Mouse (Mus musculus) left cerebral cortex, adult 6 months (tissue): ENCODE results near the gene Ada. TPM values are rescaled to one million over a fixed set of nuclear protein-coding genes. Genes with fewer than 3 reads are reported as not detected.

Source experiments
- long read RNA-seq, 2 experiments: library from polyadenylated mRNA; unstranded; transcript quantifications; one replicate each; pipeline ENCODE4 v2.0.0; 2019 to 2020
- polyA plus RNA-seq: library from polyadenylated mRNA; unstranded; fragments of <200 nt; fragmentation: Nextera tagmentation; gene quantifications from 2 replicates; pipeline ENCODE4 v1.2.3, GENCODE M21; 2021

Ada gene
- 0.25 and 0.42 TPM in 2 replicates for polyA plus RNA-seq
- long read RNA-seq, experiment 1, partial matches to known transcripts, result 1 of 3 reads
- long read RNA-seq, experiment 1, other reads (novel, unspliced or antisense), result 0 of 3 reads
- long read RNA-seq, experiment 2, partial matches to known transcripts, result 0 of 4 reads
- long read RNA-seq, experiment 2, other reads (novel, unspliced or antisense), result 1 of 4 reads

DNA sequence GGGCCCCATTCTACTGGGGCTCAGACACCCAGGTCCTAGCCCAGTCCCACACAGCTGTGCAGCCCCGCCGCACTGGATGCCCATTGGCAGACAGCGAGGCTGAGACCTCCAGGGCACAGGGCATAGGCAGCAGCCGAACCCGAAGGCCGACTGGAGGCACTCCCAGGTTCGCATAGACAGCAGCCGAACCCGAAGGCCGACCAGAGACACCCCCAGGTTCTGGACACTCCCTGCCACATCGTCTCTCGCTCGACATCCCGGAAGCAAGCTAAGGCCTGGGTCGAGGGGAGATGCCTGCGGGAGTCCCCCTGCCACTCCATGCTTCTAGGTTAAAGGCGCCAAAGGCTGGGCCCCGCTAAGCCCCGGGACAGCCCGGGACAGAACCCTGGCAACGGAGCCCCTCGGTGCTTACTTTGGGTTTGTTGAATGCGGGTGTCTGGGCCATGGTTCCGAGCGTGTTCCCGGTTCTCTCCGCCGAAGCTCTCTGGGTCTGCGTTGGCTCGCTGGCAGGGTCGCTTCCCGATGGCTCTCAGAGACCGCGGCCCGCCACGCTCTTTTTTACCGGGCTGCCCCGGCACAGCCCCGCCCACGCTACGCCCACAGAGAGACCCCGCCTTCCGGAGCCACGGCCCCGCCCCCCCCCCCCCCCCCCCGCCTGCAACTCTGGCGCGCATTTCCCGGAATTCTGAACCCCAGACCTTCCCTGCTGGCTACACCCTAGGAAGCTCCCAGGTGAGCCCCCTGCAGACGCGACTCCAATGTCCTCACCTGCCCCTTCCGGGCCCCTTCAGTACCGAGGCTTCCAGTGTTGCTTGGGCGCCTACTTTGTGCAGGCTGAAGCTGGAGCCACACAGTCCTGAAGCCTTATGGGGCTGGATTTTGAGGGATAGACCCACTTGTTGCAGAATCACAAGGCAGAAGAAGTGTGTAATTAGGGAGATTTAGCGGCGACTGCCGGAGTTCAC, at the start of gene Ada:
Gene Ada, minus strand, starts transcription at position 593 of the 965 bp plus-strand sequence.

Other genes with a start within 250 kb of the Ada start
- not detected in 2 replicates for gene Hnf4a, start 243.4 kb downstream of the Ada start, polyA plus RNA-seq
- 32.5 and 36.4 TPM in 2 replicates for gene Ttpal, start 147.9 kb downstream of the Ada start, polyA plus RNA-seq
- 31.1 and 48.0 TPM in 2 replicates for gene Serinc3, start 105.1 kb downstream of the Ada start, polyA plus RNA-seq
- 258 and 346 TPM in 2 replicates for gene Pkig, start 91.9 kb downstream of the Ada start, polyA plus RNA-seq
- gene Ccn5, start 70.6 kb upstream of the Ada start, polyA plus RNA-seq, result 0.38 TPM in 1 of 2 replicates, not detected in the other
- 0.11 and 0.23 TPM in 2 replicates for gene Kcnk15, start 103.4 kb upstream of the Ada start, polyA plus RNA-seq
- gene Rims4, start 168.4 kb upstream of the Ada start, polyA plus RNA-seq, result 6.7 and 16.7 TPM in 2 replicates
- gene Ywhab, start 244.7 kb upstream of the Ada start, polyA plus RNA-seq, result 525 and 537 TPM in 2 replicates